Mouse (Mus musculus) myocyte (in vitro differentiated cells): Measurements from ENCODE around the gene Plcb4.

Experiments used
- MYOD1 ChIP-seq, 3 experiments: IDR thresholded peaks; one replicate each; pipeline ENCODE4 v1.6.1; 2011; ENCODE audit warnings: control low read depth in 2 of 3, low read depth in 2 of 3, mild to moderate bottlenecking in 2 of 3, moderate library complexity in 1 of 3; ENCODE audit not compliant: insufficient read length in 2 of 3, control insufficient read depth in 1 of 3
- MYOG ChIP-seq, 3 experiments: IDR thresholded peaks; one replicate each; pipeline ENCODE4 v1.6.1; 2011; ENCODE audit warnings: control low read depth in 2 of 3, low read depth in 2 of 3, mild to moderate bottlenecking in 2 of 3; ENCODE audit not compliant: insufficient read length in 2 of 3, control insufficient read depth in 1 of 3, insufficient read depth in 1 of 3
- POLR2A ChIP-seq: IDR thresholded peaks from one replicate; pipeline ENCODE4 v1.6.1; 2011; ENCODE audit warnings: low read depth, mild to moderate bottlenecking, control low read depth, moderate library complexity; ENCODE audit not compliant: insufficient read length

DNA sequence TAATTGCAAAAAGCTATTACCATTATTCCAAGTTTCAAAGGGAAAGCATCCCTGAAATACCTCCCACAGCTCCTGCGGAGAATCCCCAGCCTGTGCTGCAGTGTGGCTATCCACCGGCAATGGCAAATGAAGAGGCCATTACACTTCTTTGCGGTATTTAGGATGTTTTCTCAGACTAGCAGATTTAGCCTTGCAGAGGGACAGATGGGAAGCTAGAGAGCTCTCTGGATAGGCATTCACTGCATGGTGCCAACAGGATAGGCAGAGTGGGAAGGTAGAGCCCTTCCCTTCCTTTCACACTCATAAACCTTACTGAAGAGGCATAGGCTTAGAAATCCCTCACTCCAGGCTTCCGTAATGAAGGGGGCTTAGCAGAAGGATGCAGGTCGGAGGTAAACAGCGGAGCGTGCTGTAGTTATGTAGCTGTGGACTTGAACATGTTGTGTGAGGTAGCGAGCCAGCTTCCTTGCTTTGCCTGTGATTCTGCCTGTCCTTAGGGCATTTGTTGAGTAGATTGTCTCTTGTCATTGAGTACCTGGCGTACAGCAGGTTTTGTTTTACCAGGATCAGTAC is 144.2 kb downstream of the Plcb4 start:
- no peak for TF ChIP-seq POLR2A
- no peak for TF ChIP-seq MYOG (IDR thresholded peaks at IDR 0.05; ENCODE audit: control insufficient read depth in 1 of 3, insufficient read depth in 1 of 3, insufficient read length in 2 of 3, low read depth in 2 of 3)
- TF ChIP-seq MYOD1 (IDR thresholded peaks at IDR 0.05; ENCODE audit: control insufficient read depth in 1 of 3, insufficient read length in 2 of 3, low read depth in 2 of 3) = no peak
